Mouse (Mus musculus): ENCODE measurements at regions not wholly inside any gene's neighbourhood (a gene's known extent, or its start where the extent isn't known, plus 50 kb on each side); places are given as distances from the start of the nearest gene placed in this dataset.
A peak's percentile ranks its signal among the peaks of the same experiment; 100 is the strongest.

DNA sequence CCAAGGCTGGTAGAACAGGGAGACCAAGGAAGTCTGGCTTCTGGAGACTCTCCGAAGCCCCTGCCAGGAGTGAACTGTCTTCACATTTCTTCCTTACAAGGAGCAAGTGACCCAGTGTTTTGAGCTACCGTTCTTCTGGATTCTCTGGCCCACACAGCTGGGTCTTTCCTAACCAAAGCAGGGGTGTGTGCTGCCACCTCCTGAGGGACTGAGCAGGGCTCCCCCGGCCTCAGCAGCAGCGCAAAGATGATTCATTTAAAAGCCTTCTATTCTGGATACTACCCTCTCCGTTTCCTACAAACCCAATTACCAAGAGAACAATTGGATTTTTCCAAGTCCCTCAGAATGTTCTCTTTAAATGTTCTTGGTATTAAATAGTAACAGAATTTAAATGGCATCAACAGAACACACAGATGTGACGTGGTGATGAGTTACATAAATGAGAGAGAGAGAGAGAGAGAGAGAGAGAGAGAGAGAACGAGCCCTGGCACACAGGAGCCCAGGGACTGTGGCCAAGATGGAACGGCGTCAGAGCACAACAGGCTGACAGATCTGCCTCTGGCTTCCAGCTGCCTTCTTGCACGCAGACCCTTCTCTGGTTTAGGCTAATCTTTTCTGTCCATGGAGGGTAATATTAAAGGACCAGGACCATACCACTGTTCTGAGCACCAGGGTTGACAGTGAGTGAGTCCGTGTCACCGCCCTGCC is 191.6 kb downstream of the Agtpbp1 start:
- H3K9ac ChIP-seq, result no peak overlapping the region
- no peaks in the 10 kb centered on the region for H3K9me3 ChIP-seq
- no peaks in the 10 kb centered on the region for H3K4me1 ChIP-seq
- WGBS, result 80% methylated on average over 12 of the region's 12 CpGs
- ATAC-seq (ENCODE audit: low FRiP score), result no peak
- H3K4me3 ChIP-seq (replicated peaks), result no peak overlapping the region
- no peak overlapping the region for H3K4me2 ChIP-seq
- H3K27ac ChIP-seq, result no peak overlapping the region
- H3K27me3 ChIP-seq, result no peaks in the 10 kb centered on the region
- H3K36me3 ChIP-seq (replicated peaks), result no peaks in the 10 kb centered on the region

DNA sequence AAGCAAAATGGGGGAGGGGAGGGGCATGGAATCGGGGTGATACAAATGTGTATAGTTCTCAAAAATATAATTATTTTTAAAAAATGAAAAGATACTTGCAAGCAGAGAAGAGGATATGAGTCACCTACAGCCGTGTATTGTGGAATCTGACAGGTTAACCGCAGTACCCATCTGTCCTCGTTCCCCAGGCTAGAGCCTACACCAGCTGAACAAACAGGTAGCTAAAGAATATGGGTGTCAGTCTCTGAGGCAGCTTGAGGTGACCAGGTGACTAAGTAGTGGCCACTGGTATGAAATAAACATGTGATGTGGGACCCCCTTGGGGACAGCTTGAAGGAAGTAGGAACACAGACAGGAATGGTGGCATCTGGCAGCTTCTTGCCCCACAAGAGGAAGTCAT is 192.2 kb downstream of the Agtpbp1 start:
- peaks cover 5% of the 10 kb centered on the region for H3K4me1 ChIP-seq
- H3K9me3 ChIP-seq, result no peaks in the 10 kb centered on the region
- H3K27me3 ChIP-seq, result no peaks in the 10 kb centered on the region
- no peak for ATAC-seq (ENCODE audit: low FRiP score)
- H3K4me2 ChIP-seq, result no peak overlapping the region
- H3K4me3 ChIP-seq (replicated peaks), result no peak overlapping the region
- no peak overlapping the region for H3K27ac ChIP-seq
- 89% methylated on average over 4 of the region's 4 CpGs for WGBS
- H3K9ac ChIP-seq, result no peak overlapping the region
- H3K36me3 ChIP-seq (replicated peaks), result no peaks in the 10 kb centered on the region

DNA sequence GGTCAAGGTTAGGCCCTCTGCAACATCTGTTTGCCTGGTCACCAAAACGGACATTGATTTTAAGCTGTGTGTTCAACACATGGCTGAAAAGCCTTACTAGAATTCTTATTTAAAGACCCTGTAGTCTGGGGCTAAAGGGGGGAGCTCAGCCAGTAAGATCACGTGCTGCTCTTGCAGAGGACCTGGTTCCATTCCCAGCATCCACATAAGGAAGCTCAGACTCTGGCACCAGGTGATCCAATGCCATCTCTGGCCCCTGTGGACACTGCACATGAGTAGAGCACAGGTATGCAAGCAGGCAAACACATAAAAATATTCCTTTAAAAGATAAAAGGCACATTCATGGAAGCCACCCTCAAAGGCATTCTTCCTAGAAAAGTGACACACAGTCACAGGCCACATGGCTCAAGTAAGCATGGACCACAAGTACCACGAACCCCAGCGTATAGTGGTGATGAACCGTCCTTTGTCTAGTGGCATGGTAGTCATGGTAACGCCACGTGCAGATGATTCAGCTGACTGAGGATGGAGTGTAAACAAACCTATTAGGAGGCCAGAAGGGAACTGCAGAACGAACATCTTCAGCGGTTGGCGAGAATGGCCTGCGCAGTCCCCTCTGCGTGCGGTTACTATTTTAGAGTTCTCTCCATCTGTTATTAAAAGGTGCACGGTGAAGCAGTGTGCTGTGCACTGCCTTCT is 197.3 kb downstream of the Agtpbp1 start:
- H3K9me3 ChIP-seq, result no peaks in the 10 kb centered on the region
- 64% methylated on average over 14 of the region's 14 CpGs for WGBS
- peak overlapping the region; percentile 46; the same call in 1 of the 2 replicates for H3K27ac ChIP-seq

DNA sequence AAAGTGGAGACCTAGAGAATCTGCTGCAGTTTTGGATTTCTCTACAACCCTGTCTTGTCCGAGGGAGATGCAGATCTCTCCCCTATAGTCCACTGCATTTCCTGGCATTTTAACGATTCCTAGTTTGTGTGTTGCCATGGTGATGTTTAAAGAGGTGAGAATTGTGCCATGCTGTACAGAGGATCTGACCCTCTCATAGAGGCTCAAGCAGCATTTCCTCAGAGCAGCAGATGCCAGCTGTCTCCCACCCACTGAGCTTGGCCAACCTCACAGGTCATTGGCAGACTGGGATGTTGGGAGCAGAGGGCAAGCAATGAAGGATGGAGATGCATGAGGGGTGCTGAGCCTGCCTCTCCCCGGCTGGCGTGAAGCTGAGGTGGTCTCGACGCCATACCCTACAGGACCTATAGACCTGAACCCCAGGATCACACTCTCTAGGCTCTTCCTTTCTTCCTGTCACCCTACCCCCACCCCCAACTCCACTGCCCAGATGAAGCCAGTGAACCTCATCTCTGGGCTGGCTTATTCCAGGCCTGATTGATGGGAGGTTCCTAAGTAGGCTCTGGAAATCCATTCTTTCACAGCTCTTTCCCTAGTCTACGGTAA is 198.0 kb downstream of the Agtpbp1 start:
- Histone ChIP-seq H3K9me3 (no peaks in the 10 kb centered on the region), H3K4me1 (peaks cover 18% of the 10 kb centered on the region), H3K9ac (no peak overlapping the region), H3K27ac (no peak overlapping the region), H3K27me3 (no peaks in the 10 kb centered on the region), H3K4me2 (no peak overlapping the region), H3K4me3 (replicated peaks) (no peak overlapping the region), H3K36me3 (replicated peaks) (no peaks in the 10 kb centered on the region)
- no peak for ATAC-seq (ENCODE audit: low FRiP score)
- WGBS, result 77% methylated on average over 7 of the region's 7 CpGs

More for the DNA sequence above, 197.3 kb downstream of the Agtpbp1 start:
- Histone ChIP-seq H3K9ac (no peak overlapping the region), H3K4me3 (replicated peaks) (no peak overlapping the region), H3K4me1 (peaks cover 18% of the 10 kb centered on the region), H3K27me3 (no peaks in the 10 kb centered on the region), H3K4me2 (no peak overlapping the region), H3K36me3 (replicated peaks) (no peaks in the 10 kb centered on the region)
- ATAC-seq (ENCODE audit: low FRiP score), result peak; percentile 89

DNA sequence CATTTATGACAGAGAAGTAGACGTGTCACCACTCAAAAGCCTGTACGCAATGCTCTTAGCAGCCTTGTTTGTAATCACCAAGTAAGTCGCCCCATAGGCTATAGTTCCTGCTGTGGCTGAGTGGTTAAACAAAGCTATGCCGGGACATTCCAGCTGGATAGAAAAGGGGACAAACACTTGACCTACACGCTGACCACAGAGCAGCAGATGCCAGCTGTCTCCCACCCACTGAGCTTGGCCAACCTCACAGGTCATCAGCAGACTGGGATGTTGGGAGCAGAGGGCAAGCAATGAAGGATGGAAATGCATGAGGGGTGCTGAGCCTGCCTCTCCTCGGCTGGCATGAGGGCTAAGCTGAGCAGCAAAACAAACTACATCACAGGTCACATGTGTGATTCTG is 199.2 kb downstream of the Agtpbp1 start:
- no peaks in the 10 kb centered on the region for H3K9me3 ChIP-seq
- WGBS, result 79% methylated on average over 6 of the region's 6 CpGs
- H3K4me1 ChIP-seq, result peaks cover 18% of the 10 kb centered on the region
- no peak for ATAC-seq (ENCODE audit: low FRiP score)
- no peaks in the 10 kb centered on the region for H3K27me3 ChIP-seq
- no peaks in the 10 kb centered on the region for H3K36me3 ChIP-seq (replicated peaks)
- no peak overlapping the region for H3K4me2 ChIP-seq
- H3K4me3 ChIP-seq (replicated peaks), result no peak overlapping the region
- no peak overlapping the region for H3K27ac ChIP-seq
- no peak overlapping the region for H3K9ac ChIP-seq

DNA sequence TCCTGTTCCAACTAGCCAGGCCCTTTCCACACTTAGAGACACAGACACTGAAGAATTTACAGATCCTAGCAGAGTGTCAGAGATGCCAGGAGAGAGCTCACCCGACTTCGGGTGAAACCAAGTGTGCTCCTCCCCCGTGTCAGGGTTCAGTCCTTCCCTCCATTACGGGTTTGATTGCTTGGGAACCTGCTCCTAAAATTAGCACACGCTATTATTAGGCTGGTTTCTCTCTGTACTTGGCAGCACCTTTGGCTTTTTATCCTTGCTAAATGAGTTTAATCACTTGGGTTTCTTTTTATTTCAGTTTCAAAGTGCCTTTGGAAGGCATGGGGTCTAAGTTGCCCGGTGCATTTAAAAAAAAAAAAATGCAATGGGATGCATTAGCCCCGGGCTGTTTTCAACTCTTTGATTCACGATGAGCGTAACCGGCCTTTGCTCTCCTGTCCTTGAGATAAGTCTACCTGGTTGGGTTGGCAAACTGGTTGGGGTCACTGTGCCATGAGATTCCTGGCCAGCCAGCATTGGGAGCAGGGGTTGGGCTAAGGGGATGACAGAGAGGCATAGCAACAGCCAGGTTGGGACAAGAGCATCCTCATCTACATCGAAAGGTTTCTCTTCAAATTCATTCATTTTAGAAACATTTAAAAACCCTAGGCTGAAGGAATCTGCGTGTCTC is 214.7 kb downstream of the Agtpbp1 start:
- 83% methylated on average over 12 of the region's 12 CpGs for WGBS
- ATAC-seq (ENCODE audit: low FRiP score), result no peak

DNA sequence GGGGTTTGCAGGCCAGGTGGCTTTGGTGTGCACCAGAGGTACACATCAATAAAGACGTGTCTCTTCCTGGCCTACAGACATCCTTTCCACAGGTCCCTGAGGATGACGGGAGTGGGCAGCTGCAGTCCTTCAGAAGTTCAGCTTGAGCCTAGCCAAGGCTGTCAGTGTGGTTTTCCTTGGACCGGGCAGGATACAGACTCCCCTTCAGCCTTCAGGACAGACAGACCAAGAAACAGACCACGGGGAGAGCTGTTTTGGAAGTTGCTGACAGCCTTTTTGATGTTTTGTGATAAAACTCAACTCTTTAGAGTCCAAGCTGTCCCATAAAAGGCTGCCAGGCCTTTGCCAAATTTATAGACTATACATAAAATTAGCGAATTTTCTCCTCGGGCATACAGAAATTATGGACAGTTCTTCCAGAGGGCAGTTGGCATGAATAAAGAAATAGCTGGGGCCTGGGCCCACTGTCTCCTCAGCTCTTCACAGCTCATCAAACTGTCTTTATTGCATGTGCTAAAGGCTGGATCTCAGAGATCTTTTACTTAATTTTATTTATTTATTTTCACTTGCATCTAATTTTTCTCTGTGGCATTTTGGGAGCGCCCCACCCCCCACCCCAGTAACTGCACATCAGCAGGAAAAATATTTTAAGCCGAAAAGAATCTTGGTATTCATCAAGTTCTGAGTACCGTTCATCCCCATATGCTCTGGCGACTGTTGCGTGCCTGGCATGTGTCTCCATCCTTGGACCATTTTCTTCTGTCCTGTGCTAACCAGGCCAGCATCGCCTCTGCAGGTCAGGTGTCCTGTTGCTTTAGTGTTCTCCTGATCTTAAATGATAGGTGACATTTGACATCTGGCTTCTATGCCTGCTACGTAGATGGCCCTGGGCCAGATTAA is 216.2 kb downstream of the Agtpbp1 start:
- Histone ChIP-seq H3K27ac (no peak overlapping the region), H3K36me3 (replicated peaks) (no peaks in the 10 kb centered on the region), H3K27me3 (no peaks in the 10 kb centered on the region), H3K4me1 (no peaks in the 10 kb centered on the region), H3K9me3 (no peaks in the 10 kb centered on the region), H3K4me3 (replicated peaks) (no peak overlapping the region), H3K4me2 (no peak overlapping the region), H3K9ac (no peak overlapping the region)
- ATAC-seq (ENCODE audit: low FRiP score), result no peak
- WGBS, result 86% methylated on average over 13 of the region's 13 CpGs

More for the DNA sequence above, 214.7 kb downstream of the Agtpbp1 start:
- Histone ChIP-seq H3K4me3 (replicated peaks) (no peak overlapping the region), H3K4me1 (no peaks in the 10 kb centered on the region), H3K27ac (no peak overlapping the region), H3K9me3 (no peaks in the 10 kb centered on the region), H3K9ac (no peak overlapping the region), H3K36me3 (replicated peaks) (no peaks in the 10 kb centered on the region), H3K4me2 (no peak overlapping the region), H3K27me3 (no peaks in the 10 kb centered on the region)

DNA sequence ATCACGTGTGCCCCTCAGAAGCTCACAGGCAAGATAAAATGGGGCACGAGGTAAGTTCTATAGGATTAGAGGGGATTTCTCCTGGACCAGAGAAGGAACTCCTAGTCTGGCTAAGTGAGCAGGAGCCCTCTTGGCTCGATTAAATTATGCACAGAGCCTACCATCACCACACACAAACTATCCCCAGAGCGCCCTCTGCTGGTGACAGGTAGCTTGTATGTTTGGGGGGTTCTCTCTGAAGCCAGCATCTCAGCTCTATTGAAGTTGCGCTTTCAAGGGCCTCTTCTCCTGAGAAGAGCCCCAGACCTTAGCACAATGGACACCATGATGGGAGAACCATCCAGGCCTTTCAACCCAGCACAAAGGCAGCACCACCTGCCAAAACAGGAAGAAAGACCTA is 219.6 kb downstream of the Agtpbp1 start:
- no peak overlapping the region for H3K9ac ChIP-seq
- peak; percentile 58; the same call in 1 of the 2 replicates for ATAC-seq (ENCODE audit: low FRiP score)
- no peaks in the 10 kb centered on the region for H3K9me3 ChIP-seq
- H3K36me3 ChIP-seq (replicated peaks), result no peaks in the 10 kb centered on the region
- H3K4me3 ChIP-seq (replicated peaks), result no peak overlapping the region
- H3K27me3 ChIP-seq, result no peaks in the 10 kb centered on the region
- WGBS, result 27% methylated on average over 5 of the region's 5 CpGs
- H3K27ac ChIP-seq, result no peak overlapping the region
- no peak overlapping the region for H3K4me2 ChIP-seq
- H3K4me1 ChIP-seq, result no peaks in the 10 kb centered on the region

DNA sequence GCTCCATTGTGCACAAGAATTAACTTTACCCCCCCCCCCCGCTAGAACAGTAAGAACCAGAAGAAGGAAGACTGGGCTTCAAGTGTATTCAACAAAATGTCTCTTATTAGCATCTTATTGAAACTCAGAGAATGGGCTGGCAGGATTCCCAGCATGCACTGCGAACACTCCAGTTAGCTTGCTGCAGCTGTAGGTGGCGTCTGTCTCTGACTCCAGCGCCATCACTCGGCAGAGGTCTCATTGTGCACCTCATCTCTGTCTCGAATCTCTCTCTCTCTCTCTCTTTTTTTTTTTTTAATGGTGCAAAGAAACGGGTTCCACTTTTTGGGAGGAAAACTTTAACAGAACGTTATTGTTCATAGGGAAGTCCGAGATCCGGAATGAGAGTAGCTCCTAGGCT is 221.6 kb downstream of the Agtpbp1 start:
- Histone ChIP-seq H3K9ac (no peak overlapping the region), H3K9me3 (no peaks in the 10 kb centered on the region), H3K4me3 (replicated peaks) (no peak overlapping the region), H3K36me3 (replicated peaks) (no peaks in the 10 kb centered on the region), H3K4me1 (no peaks in the 10 kb centered on the region), H3K27me3 (no peaks in the 10 kb centered on the region), H3K4me2 (no peak overlapping the region), H3K27ac (no peak overlapping the region)
- WGBS, result 72% methylated on average over 10 of the region's 10 CpGs
- no peak for ATAC-seq (ENCODE audit: low FRiP score)

DNA sequence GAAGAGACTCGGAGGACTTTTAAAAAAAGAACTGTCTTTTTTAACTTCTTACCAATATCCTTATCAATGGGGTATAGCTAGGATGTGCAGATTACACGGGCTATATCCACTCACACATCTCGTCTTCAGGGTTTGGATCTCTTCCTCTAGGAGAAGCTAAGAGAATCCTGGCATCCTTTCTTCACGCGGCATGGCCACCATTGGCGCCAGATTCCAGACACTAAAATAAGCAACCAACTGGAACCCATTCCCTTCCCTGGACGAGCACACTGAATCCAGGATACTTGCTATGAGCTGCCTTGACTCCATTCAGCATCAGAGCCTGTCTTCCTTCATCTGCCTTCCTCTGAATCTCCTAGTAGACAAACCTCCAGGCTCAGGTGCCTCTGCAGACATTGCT is 223.7 kb downstream of the Agtpbp1 start:
- ATAC-seq (ENCODE audit: low FRiP score), result no peak
- H3K4me2 ChIP-seq, result no peak overlapping the region
- no peak overlapping the region for H3K27ac ChIP-seq
- no peaks in the 10 kb centered on the region for H3K36me3 ChIP-seq (replicated peaks)
- H3K4me3 ChIP-seq (replicated peaks), result no peak overlapping the region
- no peaks in the 10 kb centered on the region for H3K4me1 ChIP-seq
- H3K9ac ChIP-seq, result no peak overlapping the region
- H3K27me3 ChIP-seq, result no peaks in the 10 kb centered on the region
- WGBS, result 91% methylated on average over 7 of the region's 7 CpGs
- no peaks in the 10 kb centered on the region for H3K9me3 ChIP-seq

DNA sequence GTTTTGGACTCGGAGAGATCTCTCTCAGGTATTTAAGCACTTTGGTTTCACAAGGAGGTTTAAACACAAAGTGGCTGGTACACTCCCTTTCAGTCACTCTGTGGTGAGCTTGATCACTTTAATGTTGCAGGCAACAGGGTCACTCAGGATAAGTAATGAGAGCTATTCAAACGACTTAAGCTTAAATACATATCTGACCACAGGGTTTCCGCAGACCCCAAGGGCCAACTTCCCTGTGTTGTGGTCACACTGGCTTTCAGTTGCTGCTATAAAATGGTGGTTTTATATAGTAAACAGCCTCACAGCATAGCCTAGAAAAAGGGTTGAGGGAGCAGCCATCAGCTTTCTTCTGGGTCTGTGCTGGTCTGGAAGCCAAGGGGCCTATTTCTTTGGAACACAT is 225.0 kb downstream of the Agtpbp1 start:
- no peaks in the 10 kb centered on the region for H3K27me3 ChIP-seq
- 60% methylated on average over 3 of the region's 3 CpGs for WGBS
- no peak overlapping the region for H3K4me3 ChIP-seq (replicated peaks)
- no peak overlapping the region for H3K27ac ChIP-seq
- ATAC-seq (ENCODE audit: low FRiP score), result no peak
- no peaks in the 10 kb centered on the region for H3K36me3 ChIP-seq (replicated peaks)
- H3K9me3 ChIP-seq, result no peaks in the 10 kb centered on the region
- H3K4me2 ChIP-seq, result no peak overlapping the region
- no peak overlapping the region for H3K9ac ChIP-seq
- H3K4me1 ChIP-seq, result no peaks in the 10 kb centered on the region

DNA sequence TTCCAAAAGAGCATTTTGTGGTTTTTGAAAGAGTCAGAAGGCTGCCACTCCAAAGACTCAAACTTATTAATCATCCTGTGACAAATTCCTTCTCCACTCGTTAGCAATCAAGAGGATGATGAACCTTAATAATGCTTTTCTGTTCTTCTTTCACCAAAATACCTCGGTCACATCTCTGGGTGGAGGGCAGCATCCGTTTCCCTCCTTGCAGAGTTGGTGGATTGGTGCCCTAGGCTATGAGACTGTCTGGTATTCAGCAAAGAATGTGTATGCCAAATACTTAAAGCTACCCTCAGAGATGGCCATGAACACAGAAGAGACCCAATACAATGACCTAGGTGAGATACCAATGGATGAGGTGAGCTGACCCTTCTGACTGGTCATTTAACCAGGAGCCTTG is 226.6 kb downstream of the Agtpbp1 start:
- Histone ChIP-seq H3K4me3 (replicated peaks) (no peak overlapping the region), H3K4me1 (no peaks in the 10 kb centered on the region), H3K9ac (no peak overlapping the region), H3K4me2 (no peak overlapping the region), H3K9me3 (no peaks in the 10 kb centered on the region), H3K27ac (no peak overlapping the region), H3K36me3 (replicated peaks) (no peaks in the 10 kb centered on the region), H3K27me3 (no peaks in the 10 kb centered on the region)
- WGBS, result 69% methylated on average over 3 of the region's 3 CpGs
- ATAC-seq (ENCODE audit: low FRiP score), result no peak

Data from forebrain, embryonic 12.5 days (tissue).